Mouse (Mus musculus): ENCODE measurements around the gene Klhl29. TPM values are rescaled to one million over a fixed set of nuclear protein-coding genes. Genes with fewer than 3 reads are reported as not detected.

The Klhl29 gene
- 0.34 and 0.47 TPM in 2 replicates for polyA plus RNA-seq (2015; fragmentation: Nextera tagmentation; extraction: Ambion mirVana)

GRCm38 (mm10) chr12:5375616-5376461 is at the start of gene Klhl29:
Gene Klhl29, minus strand, starts transcription at chr12:5375682.
- peak within 1 kb of the TSS; percentile 100 for H3K4me2 ChIP-seq
- H3K36me3 ChIP-seq: no peaks in the 10 kb centered on the region
- no peak within 1 kb of the TSS for H3K27ac ChIP-seq
- H3K9me3 ChIP-seq: no peaks in the 10 kb centered on the region
- peak within 1 kb of the TSS; percentile 77 for H3K4me3 ChIP-seq
- peaks cover 57% of the 10 kb centered on the region for H3K27me3 ChIP-seq
- peaks cover 25% of the 10 kb centered on the region for H3K4me1 ChIP-seq
- peak; percentile 95 for ATAC-seq (ENCODE audit: borderline replicate concordance, extremely low read depth, low FRiP score, low TSS enrichment)
- WGBS: 1% methylated on average over 58 of the region's 66 CpGs
- peak within 1 kb of the TSS; percentile 47 for H3K9ac ChIP-seq

- no peaks in the 10 kb centered on the region for H3K4me1 ChIP-seq
- H3K36me3 ChIP-seq: no peaks in the 10 kb centered on the region
- 57% methylated on average over 4 of the region's 4 CpGs for WGBS
- H3K27me3 ChIP-seq: no peaks in the 10 kb centered on the region
- no peaks in the 10 kb centered on the region for H3K9me3 ChIP-seq
- H3K27ac ChIP-seq: no peak overlapping the region
- ATAC-seq (ENCODE audit: borderline replicate concordance, extremely low read depth, low FRiP score, low TSS enrichment): no peak
- no peak overlapping the region for H3K4me2 ChIP-seq
- H3K9ac ChIP-seq: no peak overlapping the region
- H3K4me3 ChIP-seq: no peak overlapping the region
Measured at GRCm38 (mm10) chr12:5425276-5425675, 49.8 kb upstream of the Klhl29 start.

- ATAC-seq (ENCODE audit: borderline replicate concordance, extremely low read depth, low FRiP score, low TSS enrichment): no peak
- H3K27ac ChIP-seq: no peak overlapping the region
- no peak overlapping the region for H3K4me2 ChIP-seq
- H3K27me3 ChIP-seq: no peaks in the 10 kb centered on the region
- H3K9me3 ChIP-seq: no peaks in the 10 kb centered on the region
- H3K9ac ChIP-seq: no peak overlapping the region
- H3K4me1 ChIP-seq: peaks cover 1% of the 10 kb centered on the region
- 42% methylated on average over 3 of the region's 3 CpGs for WGBS
- H3K36me3 ChIP-seq: no peaks in the 10 kb centered on the region
- H3K4me3 ChIP-seq: no peak overlapping the region
Measured at GRCm38 (mm10) chr12:5415806-5416205, 40.3 kb upstream of the Klhl29 start.

- Histone ChIP-seq H3K4me1 (peaks cover 8% of the 10 kb centered on the region), H3K27me3 (no peaks in the 10 kb centered on the region), H3K9me3 (no peaks in the 10 kb centered on the region), H3K4me3 (no peak overlapping the region), H3K27ac (no peak overlapping the region), H3K9ac (no peak overlapping the region), H3K4me2 (no peak overlapping the region), H3K36me3 (no peaks in the 10 kb centered on the region)
- no peak for ATAC-seq (ENCODE audit: borderline replicate concordance, extremely low read depth, low FRiP score, low TSS enrichment)
Measured at GRCm38 (mm10) chr12:5413976-5414375, 38.5 kb upstream of the Klhl29 start.

- H3K4me1 ChIP-seq: peaks cover 8% of the 10 kb centered on the region
- no peak overlapping the region for H3K27ac ChIP-seq
- H3K9ac ChIP-seq: no peak overlapping the region
- WGBS: 67% methylated on average over 13 of the region's 13 CpGs
- no peak overlapping the region for H3K4me3 ChIP-seq
- no peaks in the 10 kb centered on the region for H3K36me3 ChIP-seq
- no peaks in the 10 kb centered on the region for H3K27me3 ChIP-seq
- no peaks in the 10 kb centered on the region for H3K9me3 ChIP-seq
- no peak overlapping the region for H3K4me2 ChIP-seq
- ATAC-seq (ENCODE audit: borderline replicate concordance, extremely low read depth, low FRiP score, low TSS enrichment): no peak
Measured at GRCm38 (mm10) chr12:5411761-5412537, 36.5 kb upstream of the Klhl29 start.

- no peak for ATAC-seq (ENCODE audit: borderline replicate concordance, extremely low read depth, low FRiP score, low TSS enrichment)
- Histone ChIP-seq H3K36me3 (no peaks in the 10 kb centered on the region), H3K4me1 (peaks cover 8% of the 10 kb centered on the region), H3K4me3 (no peak overlapping the region), H3K4me2 (no peak overlapping the region), H3K27ac (no peak overlapping the region), H3K27me3 (no peaks in the 10 kb centered on the region), H3K9ac (no peak overlapping the region), H3K9me3 (no peaks in the 10 kb centered on the region)
- 78% methylated on average over 4 of the region's 4 CpGs for WGBS
Measured at GRCm38 (mm10) chr12:5411346-5411745, 35.9 kb upstream of the Klhl29 start.

- 0 out of 2 replicates have a peak overlapping the region, but pooled peaks have one; percentile 11 for H3K4me3 ChIP-seq
- H3K4me2 ChIP-seq: peak overlapping the region; percentile 52
- H3K27me3 ChIP-seq: no peaks in the 10 kb centered on the region
- ATAC-seq (ENCODE audit: borderline replicate concordance, extremely low read depth, low FRiP score, low TSS enrichment): peak; percentile 86; the same call in 1 of the 2 replicates
- H3K9me3 ChIP-seq: no peaks in the 10 kb centered on the region
- no peaks in the 10 kb centered on the region for H3K36me3 ChIP-seq
- peaks cover 8% of the 10 kb centered on the region for H3K4me1 ChIP-seq
- no peak overlapping the region for H3K9ac ChIP-seq
- H3K27ac ChIP-seq: no peak overlapping the region
- WGBS: 4% methylated on average over 16 of the region's 16 CpGs
Measured at GRCm38 (mm10) chr12:5410391-5411115, 35.1 kb upstream of the Klhl29 start.

- Histone ChIP-seq H3K9ac (no peak overlapping the region), H3K36me3 (no peaks in the 10 kb centered on the region), H3K27me3 (no peaks in the 10 kb centered on the region), H3K4me1 (peaks cover 8% of the 10 kb centered on the region), H3K9me3 (no peaks in the 10 kb centered on the region), H3K4me3 (no peak overlapping the region), H3K4me2 (no peak overlapping the region), H3K27ac (no peak overlapping the region)
- no peak for ATAC-seq (ENCODE audit: borderline replicate concordance, extremely low read depth, low FRiP score, low TSS enrichment)
- 74% methylated on average over 8 of the region's 8 CpGs for WGBS
Measured at GRCm38 (mm10) chr12:5407175-5407574, 31.7 kb upstream of the Klhl29 start.

GRCm38 (mm10) chr12:5397423-5397822 is 21.9 kb upstream of the Klhl29 start:
- Histone ChIP-seq H3K36me3 (no peaks in the 10 kb centered on the region), H3K27me3 (no peaks in the 10 kb centered on the region), H3K4me3 (no peak overlapping the region), H3K9me3 (no peaks in the 10 kb centered on the region), H3K27ac (no peak overlapping the region), H3K4me2 (no peak overlapping the region), H3K9ac (no peak overlapping the region), H3K4me1 (0 out of 2 replicates have a peak, but pooled peaks cover 4% of the 10 kb centered on the region)
- 20% methylated on average over 5 of the region's 5 CpGs for WGBS
- no peak for ATAC-seq (ENCODE audit: borderline replicate concordance, extremely low read depth, low FRiP score, low TSS enrichment)

GRCm38 (mm10) chr12:5395188-5395587 is 19.7 kb upstream of the Klhl29 start:
- Histone ChIP-seq H3K36me3 (no peaks in the 10 kb centered on the region), H3K4me3 (no peak overlapping the region), H3K27me3 (no peaks in the 10 kb centered on the region), H3K4me2 (no peak overlapping the region), H3K27ac (no peak overlapping the region), H3K9me3 (no peaks in the 10 kb centered on the region), H3K9ac (no peak overlapping the region), H3K4me1 (0 out of 2 replicates have a peak, but pooled peaks cover 4% of the 10 kb centered on the region)
- no peak for ATAC-seq (ENCODE audit: borderline replicate concordance, extremely low read depth, low FRiP score, low TSS enrichment)
- 37% methylated on average over 3 of the region's 3 CpGs for WGBS

GRCm38 (mm10) chr12:5387112-5387511 is 11.6 kb upstream of the Klhl29 start:
- WGBS: 37% methylated on average over 1 of the region's 1 CpGs

More at GRCm38 (mm10) chr12:5387112-5387511, 11.6 kb upstream of the Klhl29 start:
- Histone ChIP-seq H3K4me3 (no peak overlapping the region), H3K9me3 (no peaks in the 10 kb centered on the region), H3K9ac (no peak overlapping the region), H3K27ac (no peak overlapping the region), H3K4me2 (no peak overlapping the region), H3K4me1 (no peaks in the 10 kb centered on the region), H3K36me3 (no peaks in the 10 kb centered on the region), H3K27me3 (no peaks in the 10 kb centered on the region)
- no peak; the same call in 1 of the 2 replicates for ATAC-seq (ENCODE audit: borderline replicate concordance, extremely low read depth, low FRiP score, low TSS enrichment)
